Mouse (Mus musculus) thymus, adult 18-20 months (tissue): Measurements from ENCODE around the gene Fbxw9.

ENCODE experiments used
- DNase-seq, 2 experiments: peaks; one replicate each; pipeline ENCODE4 v3.0.0; 2022; ENCODE audit warnings: mixed read lengths in 2 of 2

Fbxw9 gene

DNA sequence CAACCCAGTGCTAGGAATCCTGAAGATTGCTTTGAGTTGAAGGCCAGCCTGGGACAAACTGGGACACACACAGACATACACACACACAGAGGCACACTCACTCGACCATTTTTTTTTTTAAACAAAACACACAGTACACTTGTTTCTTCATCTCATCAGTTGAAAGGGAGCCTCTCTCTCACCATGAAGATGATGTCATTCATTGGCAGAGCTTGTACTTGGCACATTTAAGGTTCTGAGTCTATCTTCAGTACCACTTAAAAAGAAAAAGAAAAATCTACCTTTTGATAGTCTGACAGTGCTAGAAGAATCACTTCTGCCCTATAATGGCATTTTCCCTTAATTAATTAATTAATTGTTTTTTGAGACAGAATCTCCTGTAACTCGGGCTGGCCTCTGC is 28.9 kb downstream of the Fbxw9 start:
- DNase-seq: no peak

DNA sequence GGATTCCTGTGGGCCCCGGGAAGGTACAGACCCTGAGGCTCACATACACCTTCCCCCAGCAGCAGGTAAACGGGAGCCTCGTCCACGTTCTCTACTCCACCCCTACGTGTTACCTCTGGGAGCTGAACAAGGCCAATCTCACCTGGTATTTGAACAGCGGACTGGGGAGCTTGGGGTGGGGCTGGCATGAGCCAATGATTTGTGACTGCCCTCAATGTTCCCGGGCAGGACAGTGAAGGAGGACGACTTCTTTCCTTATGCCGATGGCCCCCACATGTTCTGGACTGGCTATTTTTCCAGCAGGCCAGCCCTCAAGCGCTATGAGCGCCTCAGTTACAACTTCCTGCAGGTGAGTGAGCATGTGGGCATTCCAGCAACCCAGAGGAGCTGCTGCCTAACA is 31.0 kb downstream of the Fbxw9 start:
- DNase-seq: no peak

DNA sequence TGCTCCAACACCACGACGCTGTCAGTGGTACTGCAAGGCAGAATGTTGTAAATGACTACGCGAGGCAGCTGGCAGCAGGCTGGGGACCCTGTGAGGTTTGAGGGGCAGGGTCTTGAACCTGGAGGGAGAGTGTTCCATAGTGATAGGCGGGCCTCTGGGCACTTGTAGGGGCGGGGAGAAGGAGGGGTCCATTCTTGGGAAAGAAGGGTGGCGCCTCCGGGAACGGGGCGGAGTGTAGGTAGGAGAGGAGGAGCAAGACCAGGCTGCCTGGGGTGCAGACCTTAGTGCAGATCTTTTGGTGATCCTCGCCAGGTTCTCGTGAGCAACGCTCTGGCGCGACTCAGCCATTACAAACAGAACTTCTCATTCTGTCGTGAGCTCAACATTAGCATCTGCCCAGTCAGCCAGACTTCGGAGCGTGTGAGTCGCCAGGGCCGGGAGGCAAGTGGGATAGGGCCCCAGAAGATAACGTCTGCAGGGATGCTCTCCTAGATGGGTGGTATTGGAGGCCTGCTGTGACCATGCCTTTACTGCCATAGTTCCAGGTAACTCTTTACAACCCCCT is 31.8 kb downstream of the Fbxw9 start:
- DNase-seq: no peak

DNA sequence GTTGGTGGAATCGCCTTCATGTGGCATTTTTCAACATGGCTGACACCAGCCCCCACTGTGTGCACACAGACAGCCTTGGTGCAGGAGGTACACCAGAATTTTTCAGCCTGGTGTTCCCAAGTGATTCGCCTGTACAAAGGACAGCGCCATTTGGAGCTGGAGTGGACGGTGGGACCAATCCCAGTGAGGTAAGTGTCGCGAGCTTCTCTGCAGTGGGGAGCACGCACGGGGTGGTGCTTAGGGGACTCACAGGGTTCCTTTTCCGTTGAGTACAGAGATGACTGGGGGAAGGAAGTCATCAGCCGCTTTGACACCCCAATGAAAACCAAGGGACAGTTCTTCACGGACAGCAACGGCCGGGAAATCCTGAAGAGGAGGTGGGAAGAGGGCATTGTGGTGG is 35.2 kb downstream of the Fbxw9 start:
- no peak for DNase-seq

GRCm38 (mm10) chr8:85095566-85095965 is 35.7 kb downstream of the Fbxw9 start:
- no peak for DNase-seq

- no peak for DNase-seq
These were observed 36.3 kb downstream of the Fbxw9 start for GRCm38 (mm10) chr8:85096196-85096595.

GRCm38 (mm10) chr8:85096850-85097249 is 37.0 kb downstream of the Fbxw9 start:
- DNase-seq: no peak

- no peak for DNase-seq
These were observed 40.3 kb downstream of the Fbxw9 start for GRCm38 (mm10) chr8:85100076-85100665.

GRCm38 (mm10) chr8:85113241-85113640 is 53.4 kb downstream of the Fbxw9 start:
- no peak for DNase-seq

- DNase-seq: no peak
These were observed 55.6 kb downstream of the Fbxw9 start for GRCm38 (mm10) chr8:85115501-85115900.
